Mouse (Mus musculus): Measurements from ENCODE around the gene Cxcr4. TPM values are rescaled to one million over a fixed set of nuclear protein-coding genes. Genes with fewer than 3 reads are reported as not detected.

The Cxcr4 gene
- polyA plus RNA-seq, 1 experiment = 1.4 TPM

- TF ChIP-seq GATA1 (IDR thresholded peaks at IDR 0.05; ENCODE audit: borderline replicate concordance, low read length) (no peak), FLI1 (IDR thresholded peaks at IDR 0.05; ENCODE audit: low read length) (no peak)
- peaks cover 46% of the 10 kb centered on the region for H3K4me1 ChIP-seq
- H3K27me3 ChIP-seq (replicated peaks) = no peaks in the 10 kb centered on the region
- H3K9me3 ChIP-seq = peaks cover 9% of the 10 kb centered on the region
- no peak overlapping the region for H3K4me3 ChIP-seq (replicated peaks)
- H3K36me3 ChIP-seq (replicated peaks; ENCODE audit: low read length) = peaks cover 9% of the 10 kb centered on the region
Observed at GRCm38 (mm10) chr1:128578454-128578853, 13.6 kb downstream of the Cxcr4 start.

- TF ChIP-seq FLI1 (IDR thresholded peaks at IDR 0.05; ENCODE audit: low read length) (no peak), GATA1 (IDR thresholded peaks at IDR 0.05; ENCODE audit: borderline replicate concordance, low read length) (no peak)
- no peaks in the 10 kb centered on the region for H3K27me3 ChIP-seq (replicated peaks)
- H3K9me3 ChIP-seq = no peaks in the 10 kb centered on the region
- no peaks in the 10 kb centered on the region for H3K36me3 ChIP-seq (replicated peaks; ENCODE audit: low read length)
- H3K4me1 ChIP-seq = peaks cover 47% of the 10 kb centered on the region
- no peak overlapping the region for H3K4me3 ChIP-seq (replicated peaks)
Observed at GRCm38 (mm10) chr1:128575096-128575495, 17.0 kb downstream of the Cxcr4 start.

- no peaks in the 10 kb centered on the region for H3K27me3 ChIP-seq (replicated peaks)
- no peaks in the 10 kb centered on the region for H3K9me3 ChIP-seq
- TF ChIP-seq GATA1 (IDR thresholded peaks at IDR 0.05; ENCODE audit: borderline replicate concordance, low read length) (no peak), FLI1 (IDR thresholded peaks at IDR 0.05; ENCODE audit: low read length) (no peak)
- H3K4me3 ChIP-seq (replicated peaks) = no peak overlapping the region
- H3K36me3 ChIP-seq (replicated peaks; ENCODE audit: low read length) = no peaks in the 10 kb centered on the region
- peaks cover 46% of the 10 kb centered on the region for H3K4me1 ChIP-seq
Observed at GRCm38 (mm10) chr1:128571033-128571432, 21.1 kb downstream of the Cxcr4 start.

GRCm38 (mm10) chr1:128569992-128570648 lies 22.0 kb downstream of the Cxcr4 start:
- no peak for TF ChIP-seq GATA1 (IDR thresholded peaks at IDR 0.05; ENCODE audit: borderline replicate concordance, low read length)
- no peak for TF ChIP-seq FLI1 (IDR thresholded peaks at IDR 0.05; ENCODE audit: low read length)
- no peaks in the 10 kb centered on the region for H3K9me3 ChIP-seq
- no peaks in the 10 kb centered on the region for H3K36me3 ChIP-seq (replicated peaks; ENCODE audit: low read length)
- no peaks in the 10 kb centered on the region for H3K27me3 ChIP-seq (replicated peaks)
- no peak overlapping the region for H3K4me3 ChIP-seq (replicated peaks)
- H3K4me1 ChIP-seq = peaks cover 46% of the 10 kb centered on the region

GRCm38 (mm10) chr1:128567224-128568197 lies 24.6 kb downstream of the Cxcr4 start:
- Histone ChIP-seq H3K4me1 (peaks cover 45% of the 10 kb centered on the region), H3K9me3 (no peaks in the 10 kb centered on the region), H3K27me3 (replicated peaks) (no peaks in the 10 kb centered on the region), H3K4me3 (replicated peaks) (no peak overlapping the region), H3K36me3 (replicated peaks; ENCODE audit: low read length) (no peaks in the 10 kb centered on the region)
- no peak for TF ChIP-seq FLI1 (IDR thresholded peaks at IDR 0.05; ENCODE audit: low read length)
- no peak for TF ChIP-seq GATA1 (IDR thresholded peaks at IDR 0.05; ENCODE audit: borderline replicate concordance, low read length)

GRCm38 (mm10) chr1:128563905-128564304 lies 28.2 kb downstream of the Cxcr4 start:
- H3K4me1 ChIP-seq = peaks cover 59% of the 10 kb centered on the region
- no peaks in the 10 kb centered on the region for H3K9me3 ChIP-seq
- H3K27me3 ChIP-seq (replicated peaks) = no peaks in the 10 kb centered on the region
- H3K36me3 ChIP-seq (replicated peaks; ENCODE audit: low read length) = no peaks in the 10 kb centered on the region
- no peak for TF ChIP-seq FLI1 (IDR thresholded peaks at IDR 0.05; ENCODE audit: low read length)
- TF ChIP-seq GATA1 (IDR thresholded peaks at IDR 0.05; ENCODE audit: borderline replicate concordance, low read length) = no peak
- H3K4me3 ChIP-seq (replicated peaks) = no peak overlapping the region

GRCm38 (mm10) chr1:128561325-128561874 lies 30.7 kb downstream of the Cxcr4 start:
- no peaks in the 10 kb centered on the region for H3K27me3 ChIP-seq (replicated peaks)
- no peaks in the 10 kb centered on the region for H3K36me3 ChIP-seq (replicated peaks; ENCODE audit: low read length)
- H3K9me3 ChIP-seq = no peaks in the 10 kb centered on the region
- no peak overlapping the region for H3K4me3 ChIP-seq (replicated peaks)
- no peak for TF ChIP-seq GATA1 (IDR thresholded peaks at IDR 0.05; ENCODE audit: borderline replicate concordance, low read length)
- TF ChIP-seq FLI1 (IDR thresholded peaks at IDR 0.05; ENCODE audit: low read length) = no peak
- H3K4me1 ChIP-seq = peaks cover 55% of the 10 kb centered on the region

- Histone ChIP-seq H3K9me3 (no peaks in the 10 kb centered on the region), H3K4me1 (peaks cover 48% of the 10 kb centered on the region), H3K27me3 (replicated peaks) (no peaks in the 10 kb centered on the region), H3K36me3 (replicated peaks; ENCODE audit: low read length) (no peaks in the 10 kb centered on the region), H3K4me3 (replicated peaks) (no peak overlapping the region)
- no peak for TF ChIP-seq GATA1 (IDR thresholded peaks at IDR 0.05; ENCODE audit: borderline replicate concordance, low read length)
- TF ChIP-seq FLI1 (IDR thresholded peaks at IDR 0.05; ENCODE audit: low read length) = no peak
Observed at GRCm38 (mm10) chr1:128560452-128561324, 31.4 kb downstream of the Cxcr4 start.

GRCm38 (mm10) chr1:128557953-128558352 lies 34.1 kb downstream of the Cxcr4 start:
- no peak for TF ChIP-seq GATA1 (IDR thresholded peaks at IDR 0.05; ENCODE audit: borderline replicate concordance, low read length)
- no peak for TF ChIP-seq FLI1 (IDR thresholded peaks at IDR 0.05; ENCODE audit: low read length)
- Histone ChIP-seq H3K27me3 (replicated peaks) (no peaks in the 10 kb centered on the region), H3K36me3 (replicated peaks; ENCODE audit: low read length) (no peaks in the 10 kb centered on the region), H3K4me3 (replicated peaks) (no peak overlapping the region), H3K4me1 (peaks cover 44% of the 10 kb centered on the region), H3K9me3 (no peaks in the 10 kb centered on the region)

Measured in megakaryocyte, embryonic 14.5 days (primary cell).